Mouse (Mus musculus) heart, postnatal 14 days (tissue): Measurements from ENCODE around the gene 1110004F10Rik. TPM values are rescaled to one million over a fixed set of nuclear protein-coding genes. Genes with fewer than 3 reads are reported as not detected.

ENCODE experiments used
- DNase-seq, 2 experiments: peaks; one replicate each; pipeline ENCODE4 v3.0.0; 2021 to 2022
- intact Hi-C: fragments of 180-260 bp; cut with DNase I; formaldehyde crosslinking; loops from one replicate; pipeline ENCODE4 v1.15.1; 2025
- long read RNA-seq, 2 experiments: library from polyadenylated mRNA; stranded (forward); transcript quantifications; one replicate each; pipeline ENCODE4 v2.0.0; 2021
- total RNA-seq, 2 experiments: library from RNA; stranded (reverse); gene quantifications; 2 replicates each; pipeline ENCODE4 v1.2.3; 2021

The 1110004F10Rik gene
- total RNA-seq: 10 to 100 TPM; 51.3 to 52.1 TPM
- long read RNA-seq, experiment 1, transcript 1110004F10Rik-201 (5 exons, 1,479 nt): major isoform, 155 of 170 reads
- long read RNA-seq, experiment 1, transcript 1110004F10Rik-203 (5 exons, 927 nt): minor isoform, 7 of 170 reads
- long read RNA-seq, experiment 1, partial matches to known transcripts: 2 of 170 reads
- long read RNA-seq, experiment 1, other reads (novel, unspliced or antisense): 5 of 170 reads
- long read RNA-seq, experiment 2, transcript 1110004F10Rik-201 (5 exons, 1,479 nt): major isoform, 133 of 143 reads
- long read RNA-seq, experiment 2, transcript 1110004F10Rik-203 (5 exons, 927 nt): minor isoform, 5 of 143 reads
- long read RNA-seq, experiment 2, partial matches to known transcripts: 3 of 143 reads
- long read RNA-seq, experiment 2, other reads (novel, unspliced or antisense): 1 of 143 reads

DNA sequence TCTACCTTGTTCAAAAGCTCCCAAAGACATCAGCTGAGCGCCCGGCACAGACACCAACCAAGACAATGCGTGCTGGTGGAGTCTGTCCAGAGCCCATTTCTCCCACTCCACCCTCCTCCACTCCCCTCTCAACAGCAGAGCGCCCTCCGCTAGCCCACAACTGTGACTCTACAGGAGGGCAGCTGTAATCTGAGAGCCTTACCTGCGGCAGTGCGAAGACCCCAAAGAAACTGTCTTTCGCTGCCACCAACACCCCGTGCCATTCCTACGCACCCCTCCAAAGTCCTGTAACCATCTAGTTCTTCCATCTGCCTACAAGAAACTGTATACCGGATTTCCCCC is at the start of gene 1110004F10Rik:
TSS of gene 1110004F10Rik (plus strand) at position 202 of the 342 bp plus-strand sequence.
- DNase-seq: peak in 1 of 2 experiments; percentile 7
- intact Hi-C loops: loop anchor here (5.0 to 10.0 kb wide), 4 partner anchors 284 to 1167 kb away; no protein-coding TSS in a partner anchor

GRCm38 (mm10) chr7:116002726-116003125 is 36.5 kb upstream of the 1110004F10Rik start:
- intact Hi-C loops: no loop called here
- peak in 1 of 2 experiments; percentile 13 for DNase-seq

- intact Hi-C loops: loop anchor here (5.0 to 10.0 kb wide), 5 partner anchors 183 to 608 kb away; no protein-coding TSS in a partner anchor
- peak in 1 of 2 experiments; percentile 15 for DNase-seq
Observed at GRCm38 (mm10) chr7:116029991-116030390, 9.2 kb upstream of the 1110004F10Rik start.

- intact Hi-C loops: loop anchor here (5.0 to 10.0 kb wide), 5 partner anchors 183 to 608 kb away; no protein-coding TSS in a partner anchor
- peak; percentile 69 to 77 for DNase-seq
Observed at GRCm38 (mm10) chr7:116030597-116031387, 8.4 kb upstream of the 1110004F10Rik start.

DNA sequence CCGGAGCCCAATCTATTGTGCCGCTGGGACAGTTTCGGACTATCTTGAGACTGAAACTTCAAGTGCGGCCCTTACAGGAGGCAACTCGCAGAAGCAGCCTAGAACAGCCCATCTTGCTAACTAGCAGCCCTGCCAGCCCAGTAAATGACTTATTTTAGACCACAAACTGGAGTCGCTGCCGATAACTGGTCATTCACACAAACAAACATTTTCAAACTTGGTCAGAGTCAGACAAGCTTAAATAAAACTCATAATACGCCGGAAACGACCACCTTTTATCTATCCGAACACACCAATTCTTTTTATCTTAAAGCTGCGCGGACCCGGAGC is 7.8 kb upstream of the 1110004F10Rik start:
- DNase-seq: no peak
- intact Hi-C loops: loop anchor here (5.0 to 10.0 kb wide), 5 partner anchors 184 to 609 kb away; no protein-coding TSS in a partner anchor

DNA sequence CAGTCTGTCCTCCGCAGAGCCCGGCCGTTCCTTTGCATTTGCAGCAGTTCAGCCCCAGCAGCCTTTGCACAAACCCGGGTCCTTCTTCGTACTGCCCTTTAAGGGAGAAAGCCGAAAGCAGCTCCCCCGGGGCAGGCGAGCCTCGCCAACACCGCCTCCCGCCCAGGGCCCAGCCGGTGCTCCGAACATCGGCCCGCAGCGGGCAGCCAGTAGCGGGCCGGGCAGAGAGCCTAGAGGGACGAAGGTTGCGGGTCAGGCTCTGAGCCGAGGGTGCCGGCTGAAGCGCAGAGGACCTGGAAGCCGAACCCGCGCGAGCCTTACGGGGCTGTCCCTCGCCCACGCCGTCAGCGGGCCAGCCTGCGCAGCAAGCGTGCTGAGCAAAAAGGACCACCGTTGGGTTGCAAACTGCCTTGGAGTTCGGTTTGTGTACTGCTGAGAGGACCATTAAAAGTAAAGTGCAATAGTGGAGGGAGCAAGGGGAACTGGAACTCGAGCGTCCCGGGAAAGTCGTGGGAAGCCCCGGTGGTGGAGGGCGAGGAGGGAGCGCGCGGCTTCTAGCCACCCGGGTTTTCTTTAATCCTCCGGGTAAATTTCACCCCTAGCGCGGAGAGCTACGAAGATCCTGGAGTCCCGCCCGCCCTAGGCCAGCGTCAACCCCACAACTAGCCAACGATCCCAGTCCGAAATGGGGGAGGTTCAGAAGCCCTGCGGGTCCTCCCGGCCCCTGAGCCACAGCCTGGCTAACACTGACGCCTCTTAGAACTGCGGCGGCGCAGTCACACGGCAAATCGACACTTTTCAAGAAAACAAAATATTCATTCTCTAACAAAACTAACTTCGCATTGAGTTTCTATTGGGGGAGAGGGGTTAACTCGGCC is 7.2 kb upstream of the 1110004F10Rik start:
- intact Hi-C loops: loop anchor here (5.0 to 10.0 kb wide), 5 partner anchors 185 to 610 kb away; no protein-coding TSS in a partner anchor
- peak; percentile 72 to 76 for DNase-seq

DNA sequence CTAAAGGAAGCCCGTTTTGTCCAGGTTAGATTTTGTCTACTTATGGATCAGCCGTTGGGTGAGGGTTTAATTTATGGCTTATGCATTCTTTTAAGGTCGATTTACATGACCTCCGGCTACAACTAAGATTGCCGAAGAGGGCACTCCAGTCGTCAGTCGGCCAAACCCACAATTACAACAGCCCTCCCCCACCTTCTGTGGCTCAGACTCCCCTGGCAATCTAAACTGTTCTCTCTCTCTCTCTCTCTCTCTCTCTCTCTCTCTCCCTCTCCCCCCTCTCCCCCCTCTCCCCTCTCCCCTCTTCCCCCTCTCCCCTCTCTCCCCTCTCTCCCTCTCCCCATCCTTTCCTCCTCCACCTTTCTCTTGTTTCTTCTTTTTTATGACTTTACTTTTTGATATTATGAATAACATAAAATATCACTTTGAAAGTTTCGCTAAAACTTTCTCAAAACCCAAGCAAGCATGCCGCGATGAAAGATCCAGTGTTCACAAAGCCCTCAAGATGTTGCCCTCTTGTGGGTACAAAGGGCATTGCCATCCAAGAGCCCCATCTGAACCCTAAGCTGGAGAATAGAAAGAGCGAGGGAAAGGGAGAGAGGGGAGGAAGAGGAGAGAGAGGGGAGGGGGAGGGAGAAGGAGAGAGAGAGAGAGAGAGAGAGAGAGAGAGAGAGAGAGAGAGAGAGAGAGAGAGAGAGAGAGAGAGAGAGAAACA is 6.4 kb upstream of the 1110004F10Rik start:
- intact Hi-C loops: loop anchor here (5.0 to 10.0 kb wide), 5 partner anchors 185 to 610 kb away; no protein-coding TSS in a partner anchor
- DNase-seq: peak; percentile 69 to 83

GRCm38 (mm10) chr7:116033371-116034241 is 5.6 kb upstream of the 1110004F10Rik start:
- intact Hi-C loops: loop anchor here (5.0 to 10.0 kb wide), 5 partner anchors 186 to 611 kb away; no protein-coding TSS in a partner anchor
- peak; percentile 70 to 76 for DNase-seq

GRCm38 (mm10) chr7:116034282-116034758 is 4.9 kb upstream of the 1110004F10Rik start:
- intact Hi-C loops: loop anchor here (5.0 to 10.0 kb wide), 5 partner anchors 187 to 612 kb away; no protein-coding TSS in a partner anchor
- DNase-seq: peak; percentile 55 to 67

GRCm38 (mm10) chr7:116035504-116035903 is 3.7 kb upstream of the 1110004F10Rik start:
- no peak for DNase-seq
- intact Hi-C loops: loop anchor here (5.0 to 10.0 kb wide), 4 partner anchors 281 to 1163 kb away; no protein-coding TSS in a partner anchor

DNA sequence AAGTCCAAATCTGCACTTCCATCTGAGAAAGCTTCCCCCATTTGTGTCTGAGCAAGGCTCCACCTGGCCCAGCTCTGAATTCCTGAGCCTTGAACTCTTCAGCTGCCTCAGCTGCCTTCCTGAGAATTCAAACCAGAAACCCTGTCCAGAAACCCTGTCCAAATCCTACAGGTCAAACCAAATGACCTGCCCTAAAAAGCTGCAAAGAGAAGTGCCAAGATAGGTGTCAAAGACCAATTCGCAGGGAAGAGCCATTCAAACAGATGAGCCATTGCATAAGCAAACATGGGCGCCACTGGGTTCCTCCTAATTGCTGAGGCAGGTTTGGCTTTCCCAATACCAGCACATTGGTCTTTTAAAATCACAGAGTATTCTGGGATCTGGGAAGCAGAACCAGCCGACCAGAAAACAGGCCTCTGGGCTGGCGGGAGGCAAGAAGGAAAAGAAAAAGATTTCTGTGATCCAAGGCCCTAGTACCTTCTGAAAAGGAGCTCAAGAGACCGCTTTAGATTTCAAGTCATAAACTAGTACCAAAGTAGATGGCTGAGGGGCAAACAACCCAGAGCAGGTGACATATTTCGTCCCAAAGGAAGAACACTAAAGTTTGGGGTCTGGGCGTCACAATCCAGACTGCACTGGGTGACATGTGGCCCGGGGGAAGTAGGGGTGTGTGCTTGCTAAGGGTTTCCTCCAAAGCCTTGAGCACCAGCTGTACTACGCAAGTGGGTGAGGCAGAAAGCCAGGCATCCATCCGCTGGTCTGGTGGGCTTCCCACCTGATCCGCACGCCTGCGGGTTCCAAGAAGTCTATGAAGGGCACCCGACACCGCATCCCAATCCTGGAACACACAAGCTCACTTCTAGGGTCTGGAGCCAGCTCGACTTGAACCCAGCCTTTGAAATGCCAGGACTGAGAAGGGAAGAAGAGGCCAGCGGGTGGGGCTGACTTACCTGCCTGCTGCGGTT is 2.3 kb upstream of the 1110004F10Rik start:
- intact Hi-C loops: loop anchor here (5.0 to 10.0 kb wide), 4 partner anchors 282 to 1165 kb away; no protein-coding TSS in a partner anchor
- DNase-seq: no peak

DNA sequence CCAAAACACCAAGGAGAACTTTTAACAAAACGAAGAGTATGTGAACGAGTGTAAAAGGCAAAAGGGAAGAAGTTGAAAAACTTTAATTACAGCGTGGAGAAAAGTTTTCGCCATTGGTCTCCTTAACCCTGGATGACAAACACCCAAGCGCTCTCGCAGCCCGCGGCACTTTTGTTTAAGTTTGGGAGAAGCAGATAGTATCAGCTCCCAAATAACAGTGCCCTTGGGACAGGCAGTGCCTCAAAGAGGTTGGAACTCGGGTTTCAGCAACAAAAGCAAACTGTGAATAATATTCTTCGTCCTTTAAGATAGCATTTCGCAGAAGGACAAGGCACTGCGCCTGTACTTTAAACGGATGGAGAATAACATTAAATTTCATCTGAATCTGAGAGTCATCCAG is 1.2 kb upstream of the 1110004F10Rik start:
- intact Hi-C loops: loop anchor here (5.0 to 10.0 kb wide), 4 partner anchors 283 to 1166 kb away; no protein-coding TSS in a partner anchor
- DNase-seq: no peak

DNA sequence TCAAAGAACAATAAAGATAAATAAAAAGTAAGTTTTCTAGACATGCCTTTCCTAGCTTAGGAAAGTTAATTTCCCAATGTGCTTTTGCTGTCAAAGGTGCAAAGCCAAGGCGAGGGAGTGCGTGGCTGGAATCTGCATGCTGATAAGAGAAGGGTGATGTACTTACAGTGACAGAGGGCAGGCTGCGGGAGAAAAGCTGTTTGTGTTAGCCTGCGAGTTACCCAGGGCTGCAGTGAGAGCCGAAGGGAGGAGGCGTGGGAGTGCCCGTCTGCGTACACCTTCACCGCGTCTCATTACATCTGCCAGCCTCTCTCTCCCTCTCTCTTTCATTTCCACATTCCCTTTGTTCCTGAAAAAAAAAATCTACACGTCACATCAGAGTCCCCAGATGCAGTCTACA is 686 bp upstream of the 1110004F10Rik start, which contains the start of gene Sox6:
TSS of gene Sox6 (minus strand) at position 286 of the 400 bp plus-strand sequence.
- DNase-seq: no peak
- intact Hi-C loops: loop anchor here (5.0 to 10.0 kb wide), 4 partner anchors 284 to 1166 kb away; no protein-coding TSS in a partner anchor

GRCm38 (mm10) chr7:116039538-116040466 is 605 bp downstream of the 1110004F10Rik start:
- DNase-seq: peak; percentile 85 to 90
- intact Hi-C loops: loop anchor here (1.0 to 10.0 kb wide), 6 partner anchors 285 to 1168 kb away; no protein-coding TSS in a partner anchor

DNA sequence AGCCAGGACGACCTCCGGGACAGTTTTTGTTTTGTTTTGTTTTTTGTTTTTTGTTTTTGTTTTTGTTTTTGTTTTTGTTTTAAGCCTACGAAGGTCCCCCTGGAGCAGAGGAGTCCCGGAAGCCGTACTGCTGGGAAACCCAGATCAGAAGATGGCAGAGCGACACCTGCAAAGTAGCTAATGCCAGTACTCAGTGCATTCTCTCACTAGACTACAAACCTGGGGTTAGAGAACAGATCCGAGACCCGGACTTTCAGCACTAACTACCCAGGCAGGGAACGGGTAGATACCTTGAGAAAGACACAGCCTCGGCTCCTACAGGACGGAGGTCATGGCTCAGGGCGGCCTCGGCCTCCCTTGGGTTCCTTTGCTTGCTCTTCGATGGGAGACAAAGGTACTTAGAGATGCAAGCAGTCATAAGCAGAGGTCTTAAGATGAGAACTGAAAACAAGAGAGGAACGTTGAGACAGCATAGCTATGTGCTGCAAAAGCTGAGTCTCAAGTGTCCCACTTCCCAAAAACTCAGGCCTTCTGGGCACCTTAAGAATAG is 1.3 kb downstream of the 1110004F10Rik start:
- no peak for DNase-seq
- intact Hi-C loops: loop anchor here (1.0 to 2.0 kb wide), 2 partner anchors 824 to 1118 kb away; no protein-coding TSS in a partner anchor
